Mouse (Mus musculus): ENCODE data around the gene Asxl2. TPM values are rescaled to one million over a fixed set of nuclear protein-coding genes. Genes with fewer than 3 reads are reported as not detected.
"Not testable (repeated sequence)": the region's sequence is repeated elsewhere in the genome, so short reads cannot be mapped to it uniquely, and the experiment has no call there.

Asxl2 gene
- total and polyA plus RNA-seq, 2 experiments from 2014 or later, result 9.6 to 16.1 TPM

DNA sequence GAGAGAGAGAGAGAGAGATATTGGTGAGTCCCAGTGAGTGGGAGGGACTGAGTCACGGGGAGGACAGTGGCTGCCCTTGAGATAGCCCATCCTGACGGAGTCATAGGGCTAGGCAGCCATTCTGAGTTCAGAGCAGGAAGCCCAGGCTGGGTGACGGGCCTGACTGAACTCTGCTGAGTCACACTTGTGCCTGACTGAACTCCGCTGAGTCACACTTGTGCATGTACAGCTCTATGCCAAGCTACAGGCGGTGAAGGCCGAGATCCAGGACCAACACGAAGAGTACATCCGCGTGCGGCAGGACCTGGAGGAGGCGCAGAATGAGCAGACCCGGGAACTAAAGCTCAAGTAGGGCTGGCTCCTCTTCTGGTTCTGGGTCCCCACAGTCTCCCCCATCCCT, 37.3 kb upstream of the Asxl2 start:
- ATAC-seq (no peak), DNase-seq (ENCODE audit: low spot score) (no peak)
- H3K27ac ChIP-seq, result no peak overlapping the region
- no peaks in the 10 kb centered on the region for H3K9me3 ChIP-seq (ENCODE audit: low read length)
- no peak overlapping the region for H3K4me2 ChIP-seq (ENCODE audit: low read depth, low read length)
- no peak overlapping the region for H3K4me3 ChIP-seq (ENCODE audit: low read length)
- no peaks in the 10 kb centered on the region for H3K27me3 ChIP-seq (ENCODE audit: insufficient read depth, low read length)
- H3K9ac ChIP-seq (replicated peaks; ENCODE audit: low read length), result no peak overlapping the region
- peaks cover 10% of the 10 kb centered on the region for H3K4me1 ChIP-seq (ENCODE audit: insufficient read depth, low read length)
- 92% methylated on average over 12 of the region's 12 CpGs for WGBS
- peaks cover 34% of the 10 kb centered on the region for H3K36me3 ChIP-seq (ENCODE audit: insufficient read depth, low read length)
- TF ChIP-seq CTCF (IDR thresholded peaks at IDR 0.05; ENCODE audit: low read depth), result no peak

DNA sequence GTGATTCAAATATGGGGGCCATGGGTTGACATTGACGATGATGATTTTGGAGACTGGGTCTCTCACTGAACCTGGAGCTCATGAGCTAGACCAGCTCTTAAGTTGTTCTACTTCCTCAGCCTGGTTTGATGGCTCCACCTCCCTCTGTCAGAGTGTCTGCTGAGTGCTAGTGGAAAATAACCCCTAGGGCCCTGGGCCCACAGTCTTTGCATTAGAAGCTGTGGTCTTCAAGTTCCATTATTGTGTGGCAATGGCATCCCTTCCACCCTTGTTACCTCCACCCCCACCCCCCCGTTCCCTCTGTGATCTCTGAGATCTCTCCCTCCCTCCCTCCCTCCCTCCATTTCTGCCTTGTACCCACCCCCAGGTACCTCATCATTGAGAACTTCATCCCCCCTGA, 36.6 kb upstream of the Asxl2 start:
- H3K4me3 ChIP-seq (ENCODE audit: low read length), result no peak overlapping the region
- no peak overlapping the region for H3K4me2 ChIP-seq (ENCODE audit: low read depth, low read length)
- 90% methylated on average over 2 of the region's 2 CpGs for WGBS
- H3K4me1 ChIP-seq (ENCODE audit: insufficient read depth, low read length), result peaks cover 5% of the 10 kb centered on the region
- H3K27me3 ChIP-seq (ENCODE audit: insufficient read depth, low read length), result no peaks in the 10 kb centered on the region
- DNase-seq (ENCODE audit: low spot score), result no peak
- no peak for ATAC-seq
- no peak overlapping the region for H3K27ac ChIP-seq
- peaks cover 40% of the 10 kb centered on the region for H3K36me3 ChIP-seq (ENCODE audit: insufficient read depth, low read length)
- TF ChIP-seq CTCF (IDR thresholded peaks at IDR 0.05; ENCODE audit: low read depth), result no peak
- H3K9me3 ChIP-seq (ENCODE audit: low read length), result no peaks in the 10 kb centered on the region
- no peak overlapping the region for H3K9ac ChIP-seq (replicated peaks; ENCODE audit: low read length)

DNA sequence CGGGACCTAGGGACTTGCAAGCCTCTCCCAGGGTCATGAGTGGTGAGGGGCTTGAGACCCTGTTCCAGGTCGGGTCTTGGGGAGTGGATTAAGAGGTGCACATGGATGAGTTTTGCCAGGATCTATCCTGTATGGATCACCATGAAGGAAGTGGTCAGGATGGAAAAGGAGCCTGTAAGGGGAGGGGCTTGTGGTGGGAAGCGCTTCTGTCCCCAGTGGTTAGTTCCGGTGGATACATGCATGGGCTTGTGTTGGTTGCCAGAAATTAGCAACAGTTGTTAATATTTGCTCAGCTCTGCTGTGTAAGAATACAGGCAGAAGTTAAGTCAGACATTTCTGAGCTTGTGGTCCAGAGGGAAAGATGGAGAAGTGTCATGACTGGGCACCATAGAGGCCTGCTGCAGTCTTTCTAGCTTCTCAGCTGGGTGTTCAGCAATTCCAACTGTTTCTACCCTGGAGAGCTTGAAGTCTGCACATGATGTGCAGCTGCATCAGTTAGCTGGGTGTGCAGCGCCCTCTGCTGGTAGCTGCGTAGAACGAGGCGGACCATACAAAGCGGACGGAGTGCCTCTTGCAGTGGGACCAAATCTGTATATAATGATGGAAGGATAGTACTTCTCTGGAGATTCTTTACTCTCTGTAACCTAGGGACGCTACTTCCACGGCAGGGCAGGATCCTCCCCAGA, 35.9 kb upstream of the Asxl2 start:
- Histone ChIP-seq H3K4me3 (ENCODE audit: low read length) (no peak overlapping the region), H3K9ac (replicated peaks; ENCODE audit: low read length) (no peak overlapping the region), H3K9me3 (ENCODE audit: low read length) (no peaks in the 10 kb centered on the region), H3K4me2 (ENCODE audit: low read depth, low read length) (no peak overlapping the region), H3K27ac (no peak overlapping the region), H3K27me3 (ENCODE audit: insufficient read depth, low read length) (no peaks in the 10 kb centered on the region), H3K36me3 (ENCODE audit: insufficient read depth, low read length) (peaks cover 40% of the 10 kb centered on the region), H3K4me1 (ENCODE audit: insufficient read depth, low read length) (peaks cover 4% of the 10 kb centered on the region; the same call in 1 of the 2 replicates)
- peak; percentile 93 for DNase-seq (ENCODE audit: low spot score)
- 27% methylated on average over 12 of the region's 12 CpGs for WGBS
- peak; percentile 76 for ATAC-seq
- peak; percentile 97 for TF ChIP-seq CTCF (IDR thresholded peaks at IDR 0.05; ENCODE audit: low read depth)

DNA sequence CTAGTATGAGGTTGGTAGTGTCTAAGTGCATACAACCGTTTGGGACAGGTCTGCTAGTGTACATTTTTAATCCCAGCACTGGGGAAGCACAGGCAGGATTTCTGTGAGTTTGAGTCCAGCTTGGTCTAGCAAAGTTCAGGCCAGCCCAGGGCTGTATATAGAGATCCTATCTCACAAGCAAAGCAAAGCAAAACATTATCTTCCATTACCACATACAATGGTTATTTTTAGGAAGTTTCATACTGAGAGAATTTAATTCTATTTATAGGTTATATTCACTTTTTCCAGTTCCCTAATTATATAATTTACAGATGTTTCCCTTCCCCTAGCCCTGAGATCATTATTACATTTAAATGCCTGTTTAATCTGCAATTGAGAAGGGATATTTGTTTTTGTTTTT, 35.4 kb upstream of the Asxl2 start:
- H3K9ac ChIP-seq (replicated peaks; ENCODE audit: low read length), result no peak overlapping the region
- no peaks in the 10 kb centered on the region for H3K9me3 ChIP-seq (ENCODE audit: low read length)
- H3K4me3 ChIP-seq (ENCODE audit: low read length), result no peak overlapping the region
- DNase-seq (ENCODE audit: low spot score), result no peak
- H3K4me2 ChIP-seq (ENCODE audit: low read depth, low read length), result no peak overlapping the region
- 76% methylated on average over 1 of the region's 1 CpGs for WGBS
- no peak overlapping the region for H3K27ac ChIP-seq
- ATAC-seq, result no peak
- no peak for TF ChIP-seq CTCF (IDR thresholded peaks at IDR 0.05; ENCODE audit: low read depth)
- no peaks in the 10 kb centered on the region for H3K4me1 ChIP-seq (ENCODE audit: insufficient read depth, low read length)
- peaks cover 40% of the 10 kb centered on the region for H3K36me3 ChIP-seq (ENCODE audit: insufficient read depth, low read length)
- H3K27me3 ChIP-seq (ENCODE audit: insufficient read depth, low read length), result no peaks in the 10 kb centered on the region

DNA sequence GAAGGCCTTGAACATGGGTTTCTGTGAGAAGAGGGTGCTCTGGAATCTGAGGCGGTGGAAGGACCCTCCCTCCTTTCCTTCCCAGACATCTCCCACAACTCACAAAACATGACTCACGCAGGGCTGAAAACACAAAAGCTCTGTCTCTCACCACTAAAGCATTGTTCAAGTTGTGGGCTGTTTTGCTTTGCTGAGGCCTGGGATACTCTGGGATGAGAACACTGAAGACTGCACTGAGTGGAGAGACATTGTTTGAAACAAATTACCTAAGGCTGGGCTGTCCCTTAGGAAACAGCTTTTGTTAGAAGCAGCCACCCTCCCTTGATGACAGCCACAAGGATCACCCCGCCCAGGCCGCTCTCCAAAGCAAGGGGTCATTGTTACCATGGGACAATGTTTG, 33.5 kb upstream of the Asxl2 start:
- H3K4me3 ChIP-seq (ENCODE audit: low read length), result no peak overlapping the region
- ATAC-seq, result no peak
- no peak for DNase-seq (ENCODE audit: low spot score)
- no peaks in the 10 kb centered on the region for H3K4me1 ChIP-seq (ENCODE audit: insufficient read depth, low read length)
- no peaks in the 10 kb centered on the region for H3K27me3 ChIP-seq (ENCODE audit: insufficient read depth, low read length)
- peaks cover 31% of the 10 kb centered on the region for H3K36me3 ChIP-seq (ENCODE audit: insufficient read depth, low read length)
- 65% methylated on average over 4 of the region's 4 CpGs for WGBS
- H3K27ac ChIP-seq, result no peak overlapping the region
- no peak for TF ChIP-seq CTCF (IDR thresholded peaks at IDR 0.05; ENCODE audit: low read depth)
- H3K9me3 ChIP-seq (ENCODE audit: low read length), result no peaks in the 10 kb centered on the region
- no peak overlapping the region for H3K4me2 ChIP-seq (ENCODE audit: low read depth, low read length)
- no peak overlapping the region for H3K9ac ChIP-seq (replicated peaks; ENCODE audit: low read length)

DNA sequence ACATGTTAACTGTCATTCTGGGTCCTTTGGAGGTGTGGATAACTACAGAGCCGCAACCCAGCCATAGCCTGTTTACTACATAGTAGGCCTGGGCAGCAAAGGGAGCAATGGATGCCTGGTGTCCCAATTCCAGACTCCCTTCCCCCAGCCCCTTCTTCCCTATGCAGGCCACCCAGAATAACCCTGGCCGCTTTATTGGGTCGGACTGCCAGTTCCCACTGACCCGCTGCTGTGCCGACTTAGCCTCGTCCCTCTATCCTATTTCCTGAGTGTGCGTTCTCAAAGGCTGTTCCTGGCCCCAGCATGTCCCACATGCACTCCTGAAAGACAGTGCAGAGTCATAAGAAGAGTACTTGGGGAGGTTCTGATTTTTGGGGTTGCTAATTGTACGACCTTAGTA, 29.7 kb upstream of the Asxl2 start:
- DNase-seq (ENCODE audit: low spot score) (no peak), ATAC-seq (no peak)
- H3K9ac ChIP-seq (replicated peaks; ENCODE audit: low read length), result no peak overlapping the region
- no peak overlapping the region for H3K4me2 ChIP-seq (ENCODE audit: low read depth, low read length)
- TF ChIP-seq CTCF (IDR thresholded peaks at IDR 0.05; ENCODE audit: low read depth), result no peak
- H3K4me3 ChIP-seq (ENCODE audit: low read length), result no peak overlapping the region
- H3K27ac ChIP-seq, result no peak overlapping the region
- no peaks in the 10 kb centered on the region for H3K27me3 ChIP-seq (ENCODE audit: insufficient read depth, low read length)
- no peaks in the 10 kb centered on the region for H3K9me3 ChIP-seq (ENCODE audit: low read length)
- 95% methylated on average over 8 of the region's 8 CpGs for WGBS
- no peaks in the 10 kb centered on the region for H3K4me1 ChIP-seq (ENCODE audit: insufficient read depth, low read length)
- H3K36me3 ChIP-seq (ENCODE audit: insufficient read depth, low read length), result peaks cover 30% of the 10 kb centered on the region

DNA sequence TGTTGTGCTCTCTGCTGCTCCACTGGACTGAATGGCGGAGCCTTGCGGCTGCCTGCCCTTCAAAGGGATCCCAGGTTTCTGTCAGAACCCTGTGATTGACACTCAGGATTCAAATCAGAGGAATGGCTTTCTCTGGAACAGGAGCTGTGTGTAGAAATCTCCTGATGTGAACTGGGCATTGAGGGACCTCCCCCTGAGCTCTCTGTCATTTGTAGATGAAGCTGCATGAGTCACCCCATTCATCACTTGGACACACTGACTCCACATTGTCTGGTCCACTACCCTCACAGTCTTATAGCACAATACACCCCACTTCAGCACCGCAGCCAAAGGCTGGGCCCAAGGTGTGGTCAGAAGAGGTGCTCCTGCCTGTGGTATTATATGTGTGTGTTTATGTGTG, 21.0 kb upstream of the Asxl2 start:
- not testable (repeated sequence) for H3K4me3 ChIP-seq (ENCODE audit: low read length); H3K9me3 ChIP-seq (ENCODE audit: low read length); DNase-seq (ENCODE audit: low spot score); H3K9ac ChIP-seq (replicated peaks; ENCODE audit: low read length); H3K4me1 ChIP-seq (ENCODE audit: insufficient read depth, low read length); H3K4me2 ChIP-seq (ENCODE audit: low read depth, low read length); H3K27me3 ChIP-seq (ENCODE audit: insufficient read depth, low read length); H3K27ac ChIP-seq
- 51% methylated on average over 3 of the region's 3 CpGs for WGBS
- ATAC-seq, result peak; percentile 41
- H3K36me3 ChIP-seq (ENCODE audit: insufficient read depth, low read length), result peaks cover 37% of the 10 kb centered on the region
